Mouse (Mus musculus): ENCODE measurements around the gene Zfp30.
A peak's percentile ranks its signal among the peaks of the same experiment; 100 is the strongest.

The Zfp30 gene

GRCm38 (mm10) chr7:29815061-29815784 lies 31.4 kb downstream of the Zfp30 start:
- peaks cover 24% of the 10 kb centered on the region for H3K4me1 ChIP-seq (replicated peaks; ENCODE audit: low read depth, low read length)
- TF ChIP-seq CTCF (conservative IDR thresholded peaks at IDR 0.05; ENCODE audit: low read length) (no peak), POU5F1 (IDR thresholded peaks at IDR 0.05; ENCODE audit: borderline replicate concordance, low read length) (no peak)
- no peaks in the 10 kb centered on the region for H3K27me3 ChIP-seq (ENCODE audit: insufficient read depth, low read length)
- peaks cover 29% of the 10 kb centered on the region for H3K9me3 ChIP-seq (ENCODE audit: low read length)
- H3K4me3 ChIP-seq (replicated peaks; ENCODE audit: low read length), result peak overlapping the region; percentile 89
- 0 out of 2 replicates have a peak, but pooled peaks cover 4% of the 10 kb centered on the region for H3K36me3 ChIP-seq (ENCODE audit: insufficient read depth, low read length)

DNA sequence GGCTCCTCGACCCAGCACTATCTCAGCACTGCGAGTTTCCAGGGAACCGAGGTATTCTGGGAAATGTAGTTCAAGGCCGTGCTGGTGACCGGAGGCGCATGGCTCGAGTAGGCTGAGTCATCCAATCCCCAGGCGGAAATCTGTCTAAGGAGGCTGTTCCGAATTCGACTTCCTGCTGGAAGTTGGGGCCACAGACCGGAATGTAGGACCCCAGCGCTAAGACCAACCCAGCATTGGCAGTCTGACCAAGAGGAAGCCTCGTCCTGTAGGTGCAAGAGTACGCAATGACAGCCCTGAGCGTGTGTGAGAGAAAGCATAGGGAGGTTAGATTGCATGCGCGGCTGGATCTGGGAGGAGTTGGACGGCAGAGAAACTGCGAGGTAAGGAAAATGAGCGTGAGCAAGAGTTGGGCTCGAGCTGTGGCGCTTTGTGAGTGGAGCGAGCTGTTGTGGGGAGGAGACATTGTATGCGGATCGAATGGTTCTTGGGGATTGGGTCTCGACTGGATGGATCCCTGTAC lies 32.2 kb downstream of the Zfp30 start, which contains the start of gene Zfp790:
Gene Zfp790, plus strand, starts transcription at position 205 of the 520 bp plus-strand sequence.
- H3K4me1 ChIP-seq (replicated peaks; ENCODE audit: low read depth, low read length), result peaks cover 24% of the 10 kb centered on the region
- H3K4me3 ChIP-seq (replicated peaks; ENCODE audit: low read length), result peak within 1 kb of the TSS; percentile 89
- peaks cover 29% of the 10 kb centered on the region for H3K9me3 ChIP-seq (ENCODE audit: low read length)
- TF ChIP-seq NANOG (IDR thresholded peaks at IDR 0.05; ENCODE audit: borderline replicate concordance, low read length) (no peak), CTCF (conservative IDR thresholded peaks at IDR 0.05; ENCODE audit: low read length) (no peak), POU5F1 (IDR thresholded peaks at IDR 0.05; ENCODE audit: borderline replicate concordance, low read length) (no peak)
- no peaks in the 10 kb centered on the region for H3K27me3 ChIP-seq (ENCODE audit: insufficient read depth, low read length)
- H3K36me3 ChIP-seq (ENCODE audit: insufficient read depth, low read length), result peaks cover 4% of the 10 kb centered on the region; the same call in 1 of the 2 replicates

GRCm38 (mm10) chr7:29818619-29819254 lies 34.9 kb downstream of the Zfp30 start:
- TF ChIP-seq CTCF (conservative IDR thresholded peaks at IDR 0.05; ENCODE audit: low read length) (no peak), NANOG (IDR thresholded peaks at IDR 0.05; ENCODE audit: borderline replicate concordance, low read length) (no peak), POU5F1 (IDR thresholded peaks at IDR 0.05; ENCODE audit: borderline replicate concordance, low read length) (no peak)
- Histone ChIP-seq H3K4me3 (replicated peaks; ENCODE audit: low read length) (peak overlapping the region; percentile 82), H3K36me3 (ENCODE audit: insufficient read depth, low read length) (peaks cover 15% of the 10 kb centered on the region), H3K27me3 (ENCODE audit: insufficient read depth, low read length) (no peaks in the 10 kb centered on the region), H3K9me3 (ENCODE audit: low read length) (peaks cover 15% of the 10 kb centered on the region), H3K4me1 (replicated peaks; ENCODE audit: low read depth, low read length) (peaks cover 24% of the 10 kb centered on the region)

DNA sequence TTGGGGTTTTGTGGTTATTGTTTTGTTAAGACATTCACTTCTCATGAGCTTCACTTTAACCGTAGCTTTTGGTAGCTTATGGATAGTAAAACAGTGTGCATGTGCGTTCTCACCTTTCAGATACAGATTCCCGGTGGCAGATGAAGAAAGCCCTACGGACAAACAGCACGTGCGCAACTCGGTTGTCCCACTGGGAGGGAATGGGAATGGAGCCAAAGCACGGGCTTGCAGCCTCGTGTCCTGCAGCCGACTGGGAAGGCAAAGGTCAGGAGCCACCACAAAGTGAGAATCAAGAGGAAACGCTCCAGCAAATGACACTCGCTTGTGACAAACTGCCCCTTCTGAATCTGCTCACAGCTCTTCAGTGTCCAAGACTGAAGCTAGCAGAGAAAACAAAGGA lies 44.2 kb downstream of the Zfp30 start:
- TF ChIP-seq POU5F1 (IDR thresholded peaks at IDR 0.05; ENCODE audit: borderline replicate concordance, low read length) (no peak), NANOG (IDR thresholded peaks at IDR 0.05; ENCODE audit: borderline replicate concordance, low read length) (no peak), CTCF (conservative IDR thresholded peaks at IDR 0.05; ENCODE audit: low read length) (no peak)
- peaks cover 7% of the 10 kb centered on the region; the same call in 1 of the 2 replicates for H3K9me3 ChIP-seq (ENCODE audit: low read length)
- H3K4me1 ChIP-seq (replicated peaks; ENCODE audit: low read depth, low read length), result peaks cover 4% of the 10 kb centered on the region; the same call in 1 of the 2 replicates
- H3K36me3 ChIP-seq (ENCODE audit: insufficient read depth, low read length), result peaks cover 68% of the 10 kb centered on the region
- no peak overlapping the region for H3K4me3 ChIP-seq (replicated peaks; ENCODE audit: low read length)
- no peaks in the 10 kb centered on the region for H3K27me3 ChIP-seq (ENCODE audit: insufficient read depth, low read length)

- H3K4me3 ChIP-seq (replicated peaks; ENCODE audit: low read length), result no peak overlapping the region
- peaks cover 7% of the 10 kb centered on the region; the same call in 1 of the 2 replicates for H3K9me3 ChIP-seq (ENCODE audit: low read length)
- H3K4me1 ChIP-seq (replicated peaks; ENCODE audit: low read depth, low read length), result peaks cover 4% of the 10 kb centered on the region; the same call in 1 of the 2 replicates
- H3K27me3 ChIP-seq (ENCODE audit: insufficient read depth, low read length), result no peaks in the 10 kb centered on the region
- TF ChIP-seq POU5F1 (IDR thresholded peaks at IDR 0.05; ENCODE audit: borderline replicate concordance, low read length) (no peak), NANOG (IDR thresholded peaks at IDR 0.05; ENCODE audit: borderline replicate concordance, low read length) (no peak)
- peaks cover 52% of the 10 kb centered on the region for H3K36me3 ChIP-seq (ENCODE audit: insufficient read depth, low read length)
These were observed 46.0 kb downstream of the Zfp30 start for GRCm38 (mm10) chr7:29829804-29830203.

DNA sequence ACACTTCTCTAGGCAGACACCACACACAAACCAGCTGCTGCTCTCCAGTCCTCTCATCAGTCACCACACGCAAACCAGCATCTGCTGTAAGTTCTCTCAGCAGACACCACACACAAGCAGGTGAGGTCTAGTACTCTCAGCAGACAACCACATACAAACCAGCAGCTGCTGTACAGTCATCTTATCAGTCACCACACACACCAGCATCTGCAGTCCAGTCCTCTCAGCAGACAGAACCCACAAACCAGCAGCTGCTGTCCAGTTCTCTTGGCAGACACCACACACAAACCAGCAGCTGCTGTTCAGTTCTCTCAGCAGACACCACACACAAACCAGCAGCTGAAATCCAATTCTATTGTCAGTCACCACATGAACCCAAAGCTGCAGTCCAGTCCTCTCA lies 53.0 kb downstream of the Zfp30 start:
- H3K27me3 ChIP-seq (ENCODE audit: insufficient read depth, low read length), result no peaks in the 10 kb centered on the region
- H3K4me3 ChIP-seq (replicated peaks; ENCODE audit: low read length), result no peak overlapping the region
- no peaks in the 10 kb centered on the region; the same call in 1 of the 2 replicates for H3K9me3 ChIP-seq (ENCODE audit: low read length)
- H3K4me1 ChIP-seq (replicated peaks; ENCODE audit: low read depth, low read length), result peaks cover 6% of the 10 kb centered on the region
- TF ChIP-seq POU5F1 (IDR thresholded peaks at IDR 0.05; ENCODE audit: borderline replicate concordance, low read length) (no peak), CTCF (conservative IDR thresholded peaks at IDR 0.05; ENCODE audit: low read length) (no peak)
- peaks cover 4% of the 10 kb centered on the region; the same call in 1 of the 2 replicates for H3K36me3 ChIP-seq (ENCODE audit: insufficient read depth, low read length)

DNA sequence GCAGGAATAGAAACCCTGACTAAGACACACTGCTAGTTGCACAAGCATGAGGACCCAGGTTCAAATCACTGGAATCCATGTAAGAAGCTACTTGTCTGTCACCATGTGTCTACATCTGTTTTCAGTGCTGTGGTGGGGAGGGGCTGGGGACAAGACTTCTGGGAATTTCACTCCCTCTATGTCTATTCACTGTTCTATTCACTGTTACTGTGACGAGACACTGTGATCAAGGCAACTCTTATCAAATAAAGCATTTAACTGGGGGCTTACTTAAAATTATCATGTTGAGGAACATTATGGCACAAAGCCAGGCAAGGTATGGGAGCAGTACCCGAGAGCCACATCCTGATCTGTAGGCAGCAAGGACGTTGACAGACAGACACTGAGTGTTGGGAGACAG lies 55.5 kb downstream of the Zfp30 start:
- TF ChIP-seq CTCF (conservative IDR thresholded peaks at IDR 0.05; ENCODE audit: low read length) (no peak), NANOG (IDR thresholded peaks at IDR 0.05; ENCODE audit: borderline replicate concordance, low read length) (no peak), POU5F1 (IDR thresholded peaks at IDR 0.05; ENCODE audit: borderline replicate concordance, low read length) (no peak)
- Histone ChIP-seq H3K4me1 (replicated peaks; ENCODE audit: low read depth, low read length) (peaks cover 13% of the 10 kb centered on the region), H3K9me3 (ENCODE audit: low read length) (no peaks in the 10 kb centered on the region; the same call in 1 of the 2 replicates), H3K4me3 (replicated peaks; ENCODE audit: low read length) (no peak overlapping the region), H3K36me3 (ENCODE audit: insufficient read depth, low read length) (peaks cover 11% of the 10 kb centered on the region), H3K27me3 (ENCODE audit: insufficient read depth, low read length) (no peaks in the 10 kb centered on the region)

DNA sequence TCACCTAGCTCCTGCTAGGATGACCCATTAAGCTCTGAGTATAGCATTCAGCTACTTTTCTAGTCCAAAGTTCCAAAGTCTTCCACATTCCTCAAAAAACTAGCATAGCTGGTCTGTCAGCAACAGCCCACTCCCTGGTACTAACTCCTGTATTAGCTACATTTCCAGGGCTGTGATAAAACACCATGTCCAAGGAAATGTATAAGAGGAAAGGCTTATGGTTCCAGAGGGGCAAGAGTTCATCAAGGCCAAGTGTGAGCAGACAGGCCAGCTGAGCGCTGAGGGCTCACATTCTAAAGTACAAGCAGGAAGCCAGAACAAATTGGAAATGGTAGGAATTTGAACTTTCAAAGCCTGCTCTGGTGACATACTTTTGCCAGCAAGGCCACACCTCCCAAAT lies 58.3 kb downstream of the Zfp30 start:
- H3K36me3 ChIP-seq (ENCODE audit: insufficient read depth, low read length), result peaks cover 38% of the 10 kb centered on the region
- H3K27me3 ChIP-seq (ENCODE audit: insufficient read depth, low read length), result no peaks in the 10 kb centered on the region
- no peaks in the 10 kb centered on the region; the same call in 1 of the 2 replicates for H3K9me3 ChIP-seq (ENCODE audit: low read length)
- H3K4me3 ChIP-seq (replicated peaks; ENCODE audit: low read length), result no peak overlapping the region
- TF ChIP-seq CTCF (conservative IDR thresholded peaks at IDR 0.05; ENCODE audit: low read length), result no peak
- no peak for TF ChIP-seq POU5F1 (IDR thresholded peaks at IDR 0.05; ENCODE audit: borderline replicate concordance, low read length)
- TF ChIP-seq NANOG (IDR thresholded peaks at IDR 0.05; ENCODE audit: borderline replicate concordance, low read length), result no peak
- peaks cover 6% of the 10 kb centered on the region; the same call in 1 of the 2 replicates for H3K4me1 ChIP-seq (replicated peaks; ENCODE audit: low read depth, low read length)

Data from E14TG2a.4 (cell line).